Mouse (Mus musculus): ENCODE data around the gene Bace2.

GRCm38 (mm10) chr16:97356499-97357187 is at the start of gene Bace2:
- TF ChIP-seq CTCF (IDR thresholded peaks at IDR 0.05; ENCODE audit: insufficient read depth, low read length) (no peak), POLR2A (IDR thresholded peaks at IDR 0.05; ENCODE audit: borderline replicate concordance, extremely low read depth, low read depth, low read length) (no peak)

Measured in lung, adult 2 months (tissue).